Mouse (Mus musculus): ENCODE results near the gene Tmem42.
A peak's percentile ranks its signal among the peaks of the same experiment; 100 is the strongest.

DNA sequence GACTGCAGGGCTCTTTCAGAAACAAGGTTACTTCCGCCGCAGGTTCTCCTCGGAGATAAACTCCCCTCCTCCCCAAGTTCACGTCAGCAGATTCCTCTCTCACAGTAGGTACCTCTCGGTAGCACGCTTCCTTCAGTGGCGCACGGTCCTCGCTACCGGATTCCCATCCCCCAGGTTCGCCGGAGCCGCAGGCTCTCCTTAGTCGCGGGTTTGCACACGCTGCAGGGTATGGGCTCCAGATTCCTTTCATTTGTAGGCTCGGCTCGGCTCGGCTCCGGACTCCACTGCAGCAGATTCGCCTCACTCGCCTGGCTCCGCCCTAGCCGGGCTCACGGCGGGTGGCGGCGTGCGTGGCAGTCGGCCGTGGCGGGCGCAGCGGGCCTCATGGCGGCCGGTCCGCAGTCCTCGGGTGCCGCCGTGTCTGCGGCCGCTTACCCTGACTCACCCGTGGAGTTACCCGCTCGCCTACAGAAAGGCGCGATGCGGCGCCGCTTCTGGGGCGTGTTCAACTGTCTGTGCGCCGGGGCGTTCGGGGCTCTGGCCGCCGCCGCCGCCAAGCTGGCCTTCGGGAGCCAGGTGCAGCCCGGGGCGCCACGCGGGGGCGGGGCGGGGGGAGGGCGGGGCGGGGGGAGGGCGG, at the start of gene Tmem42:
- TF ChIP-seq POLR2A (IDR thresholded peaks at IDR 0.05; ENCODE audit: borderline replicate concordance, insufficient read depth, low read length) (peak; percentile 36), CTCF (IDR thresholded peaks at IDR 0.05; ENCODE audit: borderline replicate concordance, insufficient read depth, low read depth, low read length) (no peak)

Measured in cerebellum, adult 2 months (tissue).